Mouse (Mus musculus) olfactory bulb, adult 2 months (tissue): ENCODE measurements around the gene Gabrq. TPM values are rescaled to one million over a fixed set of nuclear protein-coding genes. Genes with fewer than 3 reads are reported as not detected.
A peak's percentile ranks its signal among the peaks of the same experiment; 100 is the strongest.

Experiments
- H3K27ac ChIP-seq: fragments of 200-500 bp; 2 replicates; pipeline ENCODE4 v1.5.1; 2012; ENCODE audit warnings: low read depth, low read length; ENCODE audit not compliant: insufficient read depth
- H3K4me1 ChIP-seq: fragments of 200-500 bp; 2 replicates; pipeline ENCODE4 v1.6.1; 2012; ENCODE audit warnings: low read length; ENCODE audit not compliant: control insufficient read depth, insufficient read depth
- H3K4me3 ChIP-seq: fragments of 200-500 bp; 2 replicates; pipeline ENCODE4 v1.5.1; 2012; ENCODE audit warnings: mild to moderate bottlenecking, low read depth, low read length, moderate library complexity; ENCODE audit not compliant: insufficient read depth
- CTCF ChIP-seq: fragments of 200-500 bp; IDR thresholded peaks from 2 replicates; pipeline ENCODE4 v1.5.1; 2012; ENCODE audit warnings: low read depth, mild to moderate bottlenecking, low read length, moderate library complexity; ENCODE audit not compliant: insufficient read depth
- POLR2A ChIP-seq: fragments of 200-500 bp; IDR thresholded peaks from 2 replicates; pipeline ENCODE4 v1.6.1; 2012; ENCODE audit warnings: mild to moderate bottlenecking, low read depth, low read length, moderate library complexity; ENCODE audit not compliant: insufficient read depth
- WGBS: fragments of 180-500 bp; shearing (Covaris S2); methylation state at CpG from one replicate; pipeline ENCODE4 v1.1.7; 2018; 5-methylcytosine and 5-hydroxymethylcytosine counted together
- polyA plus RNA-seq: library from polyadenylated mRNA; stranded (reverse); fragments of >200 nt; gene quantifications from 2 replicates; pipeline ENCODE4 v1.2.4, GENCODE M21; 2012; ENCODE audit warnings: low replicate concordance; ENCODE audit not compliant: missing spikeins, insufficient read depth, insufficient read length

Gene Gabrq
- polyA plus RNA-seq = not detected in 2 replicates

DNA sequence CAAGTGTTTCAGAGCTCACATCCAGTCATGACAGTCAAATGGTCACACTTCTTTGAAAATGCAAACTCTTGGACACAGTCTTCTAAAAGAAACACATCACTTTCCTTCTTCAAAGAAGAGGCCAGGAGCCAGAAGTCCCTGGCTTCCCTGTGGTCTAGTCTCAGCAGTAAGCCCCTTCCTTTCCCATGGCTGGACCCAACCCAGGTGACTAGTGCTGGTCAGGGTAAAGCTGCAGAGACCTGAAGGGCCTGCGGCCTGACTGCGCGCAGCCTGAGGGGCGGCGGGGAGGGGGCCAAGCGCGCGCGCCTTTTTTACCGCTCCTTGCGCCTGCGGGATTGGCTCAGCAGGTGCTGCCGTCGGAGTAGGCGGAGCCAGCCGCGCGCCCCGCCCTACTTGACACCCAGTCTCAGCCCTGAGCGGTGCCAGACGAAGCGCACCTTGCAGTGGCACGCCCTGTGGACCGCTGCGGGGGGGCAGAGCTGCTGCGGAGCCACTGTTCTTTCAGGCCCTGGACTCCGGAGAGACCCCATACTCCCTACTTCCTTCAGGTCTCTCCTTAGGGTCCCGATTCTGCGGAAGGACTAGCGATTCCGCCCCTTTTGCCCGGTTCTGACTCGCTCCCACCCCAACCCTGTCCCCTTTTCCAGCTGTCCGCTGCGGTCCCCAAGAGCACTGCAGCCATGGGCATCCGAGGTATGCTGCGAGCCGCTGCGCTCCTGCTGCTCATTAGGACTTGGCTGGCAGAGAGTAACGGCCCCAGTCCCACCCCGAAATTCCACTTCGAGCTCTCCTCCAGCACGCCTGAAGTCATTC is at the start of gene Gabrq:
Gene Gabrq (plus strand): TSS at position 403 of the 813 bp plus-strand sequence.
- peak within 1 kb of the TSS; percentile 42 for H3K4me3 ChIP-seq
- no peak within 1 kb of the TSS for H3K27ac ChIP-seq
- 18% methylated on average over 43 of the region's 43 CpGs for WGBS

DNA sequence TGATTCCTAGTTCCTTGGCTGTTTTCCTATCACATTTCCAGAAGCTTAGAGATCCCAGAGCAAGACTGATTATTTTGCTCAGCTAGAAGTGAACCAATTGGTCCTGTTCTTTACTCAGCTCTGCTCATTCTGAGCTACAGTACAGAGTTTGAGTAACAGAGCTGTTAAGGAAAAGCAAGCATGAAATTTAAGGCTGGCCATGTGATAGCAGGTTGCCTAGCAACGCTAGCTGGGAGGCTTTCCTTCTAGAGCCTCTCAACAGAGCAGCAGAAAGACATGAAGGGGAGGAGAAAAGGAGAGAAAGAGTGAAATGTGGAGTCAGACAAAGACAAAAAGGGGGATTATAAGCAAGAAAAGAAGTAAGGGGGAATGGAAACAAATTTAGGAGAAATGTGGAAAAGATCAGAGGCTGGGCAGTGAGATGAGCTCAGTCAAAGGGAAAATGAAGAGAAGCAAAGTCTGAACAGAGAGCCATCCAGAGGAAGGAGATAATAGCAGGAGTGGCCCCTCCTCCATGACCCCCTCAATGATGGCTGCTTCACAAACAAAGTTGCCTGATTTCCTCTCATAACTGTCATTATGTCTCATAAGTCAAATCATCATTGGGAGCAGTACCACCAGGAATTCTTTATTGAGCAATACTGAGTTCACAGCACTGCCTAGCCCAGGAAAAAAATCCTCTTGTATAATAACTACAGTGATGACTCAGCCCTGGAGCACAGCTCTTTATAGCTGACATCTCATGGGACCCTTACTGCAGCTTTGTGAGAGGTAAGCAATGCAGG is 36.0 kb upstream of the Gabrq start:
- Histone ChIP-seq H3K4me1 (no peaks in the 10 kb centered on the region), H3K27ac (no peak overlapping the region), H3K4me3 (no peak overlapping the region)
- TF ChIP-seq CTCF (no peak), POLR2A (no peak)
- 11% methylated on average over 1 of the region's 1 CpGs for WGBS

More for the DNA sequence above, at the start of gene Gabrq:
- peaks cover 5% of the 10 kb centered on the region; the same call in 1 of the 2 replicates for H3K4me1 ChIP-seq
- TF ChIP-seq POLR2A (no peak), CTCF (no peak)

DNA sequence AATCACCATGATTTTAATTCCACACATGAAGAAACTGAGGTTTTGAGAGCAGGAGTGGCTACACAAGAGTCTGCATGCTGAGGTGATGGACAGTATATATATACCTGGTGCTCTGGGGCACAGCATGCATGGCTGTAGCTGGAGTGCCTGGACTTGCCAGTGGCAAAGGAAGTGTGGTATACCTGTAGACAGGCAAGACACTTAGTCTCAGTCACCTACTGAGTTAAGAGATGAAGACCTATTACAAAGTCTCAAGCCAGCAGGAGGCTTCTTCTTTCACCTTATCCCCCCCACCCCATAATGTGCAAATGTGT is 35.5 kb upstream of the Gabrq start:
- TF ChIP-seq POLR2A (no peak), CTCF (no peak)

DNA sequence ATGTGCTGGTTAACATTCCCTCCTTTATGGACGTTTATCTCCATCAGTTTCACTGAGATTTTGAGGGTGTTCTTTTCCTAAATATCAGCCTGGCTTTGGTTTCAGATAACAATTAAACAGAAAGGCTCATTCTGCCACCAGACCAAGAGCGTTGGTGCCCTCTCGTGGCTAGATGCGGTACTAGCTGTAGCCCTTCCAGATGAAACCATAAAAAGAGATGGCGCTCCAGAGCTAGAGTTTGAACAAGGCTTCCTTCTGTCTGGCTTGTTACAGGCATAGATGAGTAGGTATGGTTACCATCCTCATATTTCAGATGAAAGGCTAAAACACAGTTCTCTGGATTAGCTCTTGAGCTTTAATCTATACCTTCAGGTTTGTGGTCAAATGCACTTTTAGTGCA is 5.4 kb upstream of the Gabrq start:
- TF ChIP-seq CTCF (no peak), POLR2A (no peak)
- H3K4me1 ChIP-seq = no peaks in the 10 kb centered on the region
- no peak overlapping the region for H3K27ac ChIP-seq
- no peak overlapping the region for H3K4me3 ChIP-seq
- 4% methylated on average over 5 of the region's 5 CpGs for WGBS

More for the DNA sequence above, 35.5 kb upstream of the Gabrq start:
- Histone ChIP-seq H3K27ac (no peak overlapping the region), H3K4me1 (no peaks in the 10 kb centered on the region), H3K4me3 (no peak overlapping the region)

DNA sequence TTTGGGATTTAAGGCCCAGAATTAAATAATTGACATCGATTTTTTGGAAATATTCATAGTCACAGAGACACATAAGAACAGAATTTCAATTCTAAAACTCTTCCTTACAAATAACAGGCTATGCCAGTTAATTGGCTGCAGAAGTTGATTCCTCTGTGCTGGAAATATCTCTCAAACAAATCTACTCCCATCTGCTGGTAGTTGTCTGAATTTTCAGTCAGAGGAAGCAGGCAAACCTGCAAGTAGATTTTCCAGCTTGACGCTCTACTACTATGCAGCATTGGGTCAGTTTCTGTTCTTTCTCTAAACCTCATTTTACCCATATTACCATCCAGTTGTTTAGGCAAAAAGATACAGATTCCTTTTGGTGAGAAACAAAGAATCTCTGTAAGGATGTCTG is 1.7 kb upstream of the Gabrq start:
- H3K4me1 ChIP-seq = peaks cover 5% of the 10 kb centered on the region; the same call in 1 of the 2 replicates
- no peak overlapping the region for H3K4me3 ChIP-seq
- TF ChIP-seq POLR2A (no peak), CTCF (no peak)
- 81% methylated on average over 2 of the region's 2 CpGs for WGBS
- no peak overlapping the region for H3K27ac ChIP-seq

DNA sequence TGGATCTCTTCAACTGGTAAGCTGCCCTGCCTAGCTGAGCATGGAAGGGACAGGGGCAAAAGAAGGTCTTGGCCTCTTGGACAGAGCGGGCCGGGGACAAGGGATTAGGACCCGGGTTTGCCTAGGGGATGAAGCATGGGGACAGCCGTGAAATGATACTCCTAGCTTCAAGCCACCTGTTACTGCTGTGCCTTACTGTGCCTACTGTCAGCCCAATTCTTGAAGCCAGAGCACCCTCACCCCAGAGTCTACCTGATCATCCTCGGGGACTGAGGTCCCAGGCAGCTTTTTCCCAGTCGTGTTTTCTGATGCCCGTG is 569 bp downstream of the Gabrq start:
- no peak overlapping the region for H3K27ac ChIP-seq
- 43% methylated on average over 7 of the region's 7 CpGs for WGBS
- H3K4me3 ChIP-seq = peak overlapping the region; percentile 42
- TF ChIP-seq CTCF (no peak), POLR2A (no peak)
- peaks cover 5% of the 10 kb centered on the region; the same call in 1 of the 2 replicates for H3K4me1 ChIP-seq

Other genes starting within 250 kb of the Gabrq start
- gene Gabra3, start 168.3 kb upstream of the Gabrq start, polyA plus RNA-seq = not detected in 2 replicates
- not detected in 2 replicates for gene Cetn2, start 93.2 kb downstream of the Gabrq start, polyA plus RNA-seq
- not detected in 2 replicates for gene Nsdhl, start 93.4 kb downstream of the Gabrq start, polyA plus RNA-seq
- not detected in 2 replicates for gene Zfp185, start 162.2 kb downstream of the Gabrq start, polyA plus RNA-seq
- gene Pnma5, start 211.9 kb downstream of the Gabrq start, polyA plus RNA-seq = not detected in 2 replicates
- not detected in 2 replicates for gene Pnma3, start 239.6 kb downstream of the Gabrq start, polyA plus RNA-seq